Mouse (Mus musculus) kidney, adult 2 months (tissue): ENCODE results near the gene Nsl1.

Experiments used
- CTCF ChIP-seq: fragments of 200-500 bp; conservative IDR thresholded peaks from 2 replicates; pipeline ENCODE4 v1.5.1; 2011; ENCODE audit warnings: low read depth, mild to moderate bottlenecking, control low read depth, low read length, moderate library complexity, mixed read lengths; ENCODE audit not compliant: insufficient read depth, insufficient read length
- POLR2A ChIP-seq: fragments of 200-500 bp; IDR thresholded peaks from one replicate; pipeline ENCODE4 v1.6.1; 2011; ENCODE audit warnings: low read depth, low read length, control low read depth

- TF ChIP-seq CTCF (no peak), POLR2A (no peak)
These were observed 888 bp downstream of the Nsl1 start for GRCm38 (mm10) chr1:191063700-191064099.
